Mouse (Mus musculus): ENCODE results near the gene Nup210.
A peak's percentile ranks its signal among the peaks of the same experiment; 100 is the strongest.

Gene Nup210

GRCm38 (mm10) chr6:91116244-91117145 is at the start of gene Nup210:
TSS of gene Nup210 (minus strand) at chr6:91116829.
- DNase-seq (ENCODE audit: low read depth, low spot score): no peak

- peak; percentile 90 for DNase-seq (ENCODE audit: low read depth, low spot score)
These were observed 48.6 kb upstream of the Nup210 start for GRCm38 (mm10) chr6:91165210-91165609.

GRCm38 (mm10) chr6:91164584-91164983 is 48.0 kb upstream of the Nup210 start:
- DNase-seq (ENCODE audit: low read depth, low spot score): peak; percentile 34

- DNase-seq (ENCODE audit: low read depth, low spot score): no peak
These were observed 46.7 kb upstream of the Nup210 start for GRCm38 (mm10) chr6:91163195-91163911.

- peak; percentile 44 for DNase-seq (ENCODE audit: low read depth, low spot score)
These were observed 45.7 kb upstream of the Nup210 start for GRCm38 (mm10) chr6:91162314-91162713.

- no peak for DNase-seq (ENCODE audit: low read depth, low spot score)
These were observed 45.0 kb upstream of the Nup210 start for GRCm38 (mm10) chr6:91161506-91162235.

GRCm38 (mm10) chr6:91160976-91161375 is 44.3 kb upstream of the Nup210 start:
- DNase-seq (ENCODE audit: low read depth, low spot score): no peak

GRCm38 (mm10) chr6:91160399-91160798 is 43.8 kb upstream of the Nup210 start:
- peak; percentile 58 for DNase-seq (ENCODE audit: low read depth, low spot score)

GRCm38 (mm10) chr6:91159047-91159446 is 42.4 kb upstream of the Nup210 start:
- no peak for DNase-seq (ENCODE audit: low read depth, low spot score)

- no peak for DNase-seq (ENCODE audit: low read depth, low spot score)
These were observed 40.6 kb upstream of the Nup210 start for GRCm38 (mm10) chr6:91157237-91157570.

GRCm38 (mm10) chr6:91156554-91157236 is 40.1 kb upstream of the Nup210 start, which contains the start of gene Hdac11:
TSS of gene Hdac11 (plus strand) at chr6:91156665.
- DNase-seq (ENCODE audit: low read depth, low spot score): peak; percentile 77

- no peak for DNase-seq (ENCODE audit: low read depth, low spot score)
These were observed 39.4 kb upstream of the Nup210 start for GRCm38 (mm10) chr6:91156062-91156461.

- peak; percentile 30 for DNase-seq (ENCODE audit: low read depth, low spot score)
These were observed 38.7 kb upstream of the Nup210 start for GRCm38 (mm10) chr6:91155286-91155685.

- no peak for DNase-seq (ENCODE audit: low read depth, low spot score)
These were observed 38.1 kb upstream of the Nup210 start for GRCm38 (mm10) chr6:91154685-91155084.

- DNase-seq (ENCODE audit: low read depth, low spot score): no peak
These were observed 37.0 kb upstream of the Nup210 start for GRCm38 (mm10) chr6:91153549-91154064.

GRCm38 (mm10) chr6:91152892-91153548 is 36.4 kb upstream of the Nup210 start:
- no peak for DNase-seq (ENCODE audit: low read depth, low spot score)

- DNase-seq (ENCODE audit: low read depth, low spot score): peak; percentile 79
These were observed 30.6 kb upstream of the Nup210 start for GRCm38 (mm10) chr6:91147152-91147770.

- DNase-seq (ENCODE audit: low read depth, low spot score): no peak
These were observed 30.0 kb upstream of the Nup210 start for GRCm38 (mm10) chr6:91146443-91147151.

GRCm38 (mm10) chr6:91145572-91145971 is 28.9 kb upstream of the Nup210 start:
- peak; percentile 20 for DNase-seq (ENCODE audit: low read depth, low spot score)

- no peak for DNase-seq (ENCODE audit: low read depth, low spot score)
These were observed 28.4 kb upstream of the Nup210 start for GRCm38 (mm10) chr6:91145056-91145455.
